Mouse (Mus musculus) B cell, adult 2 months (primary cell): ENCODE measurements around the gene Tssk6.
"Not testable (repeated sequence)": the region's sequence is repeated elsewhere in the genome, so short reads cannot be mapped to it uniquely, and the experiment has no call there.

Experiments used
- DNase-seq, 2 experiments: peaks; one replicate each; pipeline ENCODE4 v3.0.0; 2022

Tssk6 gene

GRCm38 (mm10) chr8:69919876-69920662 lies 18.1 kb downstream of the Tssk6 start:
- peak; percentile 89 to 94 for DNase-seq

- DNase-seq = peak in 1 of 2 experiments; percentile 11
These were observed 19.2 kb downstream of the Tssk6 start for GRCm38 (mm10) chr8:69921141-69921540.

DNA sequence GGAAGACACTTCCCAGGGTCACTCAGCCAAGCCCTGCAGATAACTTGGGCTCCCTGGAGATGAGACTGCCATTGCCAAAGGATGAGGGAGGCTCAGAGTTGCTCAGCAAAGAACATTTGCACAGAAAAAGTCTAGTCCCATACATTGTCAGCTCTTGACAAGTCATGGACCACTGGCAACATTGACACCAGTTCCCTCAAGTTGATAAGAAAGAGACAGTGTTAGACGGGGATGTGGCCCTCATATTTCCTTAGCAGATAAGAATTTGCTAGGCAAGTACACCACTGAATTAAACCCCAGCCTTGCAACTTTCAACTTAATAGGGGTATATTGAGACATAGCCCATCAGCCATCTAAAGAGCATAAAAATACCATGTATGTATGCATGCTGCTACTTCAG lies 22.0 kb downstream of the Tssk6 start:
- no peak for DNase-seq

- DNase-seq = no peak
These were observed 24.9 kb downstream of the Tssk6 start for GRCm38 (mm10) chr8:69926901-69927300.

DNA sequence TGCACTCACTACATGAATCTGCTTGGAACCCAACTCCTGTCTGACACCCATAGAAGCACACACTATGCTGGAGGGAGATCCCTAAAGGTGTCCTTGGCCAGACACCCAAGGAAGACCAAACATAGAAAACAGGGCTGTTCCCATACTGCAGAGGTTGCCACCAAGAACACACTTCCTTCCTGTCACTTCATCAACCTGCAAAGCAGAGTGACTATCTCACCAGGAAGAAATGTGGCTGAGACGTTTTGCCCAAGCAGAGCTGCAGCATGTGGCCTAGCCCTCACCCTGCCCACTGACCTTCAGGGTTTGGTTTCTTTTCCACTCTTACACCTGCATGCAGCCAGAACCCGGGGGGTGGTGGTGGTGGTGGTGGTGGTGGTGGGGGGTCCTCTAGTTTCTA lies 31.8 kb downstream of the Tssk6 start:
- DNase-seq = no peak

GRCm38 (mm10) chr8:69934582-69934981 lies 32.6 kb downstream of the Tssk6 start:
- DNase-seq = no peak

- no peak for DNase-seq
These were observed 33.4 kb downstream of the Tssk6 start for GRCm38 (mm10) chr8:69935431-69935830.

GRCm38 (mm10) chr8:69936050-69936794 lies 34.2 kb downstream of the Tssk6 start:
- DNase-seq = no peak

GRCm38 (mm10) chr8:69937466-69937865 lies 35.5 kb downstream of the Tssk6 start:
- peak; percentile 56 to 65 for DNase-seq

- no peak for DNase-seq
These were observed 36.4 kb downstream of the Tssk6 start for GRCm38 (mm10) chr8:69938245-69938982.

GRCm38 (mm10) chr8:69939633-69940032 lies 37.6 kb downstream of the Tssk6 start:
- DNase-seq = no peak

- DNase-seq = no peak
These were observed 38.4 kb downstream of the Tssk6 start for GRCm38 (mm10) chr8:69940386-69940785.

DNA sequence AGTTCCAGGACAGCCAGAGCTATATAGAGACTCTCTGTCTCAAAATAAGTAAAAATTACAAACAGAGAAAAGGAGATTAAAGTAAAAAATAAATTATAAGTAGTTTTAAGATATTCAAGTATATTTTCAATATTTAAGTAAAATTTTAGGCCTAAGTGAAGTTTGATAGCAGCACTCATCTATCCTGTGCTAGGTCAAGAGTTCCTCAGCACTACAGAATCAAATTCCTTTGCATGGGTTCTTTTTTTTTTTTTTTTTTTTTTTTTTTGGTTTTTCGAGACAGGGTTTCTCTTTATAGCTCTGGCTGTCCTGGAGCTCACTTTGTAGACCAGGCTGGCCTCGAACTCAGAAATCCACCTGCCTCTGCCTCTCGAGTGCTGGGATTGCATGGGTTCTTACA lies 40.5 kb downstream of the Tssk6 start:
- DNase-seq = not testable (repeated sequence)

- no peak for DNase-seq
These were observed 48.3 kb downstream of the Tssk6 start for GRCm38 (mm10) chr8:69950300-69950699.
